Mouse (Mus musculus): ENCODE measurements around the gene Homer1.

The Homer1 gene

GRCm38 (mm10) chr13:93340555-93341278, 41.3 kb downstream of the Homer1 start:
- DNase-seq = no peak

- DNase-seq = no peak
Observed at GRCm38 (mm10) chr13:93342641-93343040, 43.2 kb downstream of the Homer1 start.

GRCm38 (mm10) chr13:93344395-93344794, 45.0 kb downstream of the Homer1 start:
- no peak for DNase-seq

- DNase-seq = no peak
Observed at GRCm38 (mm10) chr13:93345854-93346253, 46.4 kb downstream of the Homer1 start.

- DNase-seq = no peak
Observed at GRCm38 (mm10) chr13:93352030-93352429, 52.6 kb downstream of the Homer1 start.

- no peak for DNase-seq
Observed at GRCm38 (mm10) chr13:93354420-93355278, 55.2 kb downstream of the Homer1 start.

GRCm38 (mm10) chr13:93355279-93355587, 55.8 kb downstream of the Homer1 start:
- DNase-seq = no peak

GRCm38 (mm10) chr13:93358522-93358921, 59.1 kb downstream of the Homer1 start:
- DNase-seq = no peak

GRCm38 (mm10) chr13:93367555-93367954, 68.1 kb downstream of the Homer1 start:
- DNase-seq = no peak

- no peak for DNase-seq
Observed at GRCm38 (mm10) chr13:93368812-93369584, 69.6 kb downstream of the Homer1 start.

- DNase-seq = no peak
Observed at GRCm38 (mm10) chr13:93374457-93374856, 75.0 kb downstream of the Homer1 start.

- DNase-seq = no peak
Observed at GRCm38 (mm10) chr13:93378493-93378892, 79.1 kb downstream of the Homer1 start.

GRCm38 (mm10) chr13:93380399-93381063, 81.1 kb downstream of the Homer1 start:
- no peak for DNase-seq

GRCm38 (mm10) chr13:93381301-93381700, 81.9 kb downstream of the Homer1 start:
- DNase-seq = no peak

- no peak for DNase-seq
Observed at GRCm38 (mm10) chr13:93383092-93383491, 83.7 kb downstream of the Homer1 start.

- DNase-seq = no peak
Observed at GRCm38 (mm10) chr13:93383620-93384019, 84.2 kb downstream of the Homer1 start.

GRCm38 (mm10) chr13:93384481-93384880, 85.0 kb downstream of the Homer1 start:
- no peak for DNase-seq

- no peak for DNase-seq
Observed at GRCm38 (mm10) chr13:93385147-93385546, 85.7 kb downstream of the Homer1 start.

- peak; percentile 39 to 55 for DNase-seq
Observed at GRCm38 (mm10) chr13:93387440-93387839, 88.0 kb downstream of the Homer1 start.

GRCm38 (mm10) chr13:93388594-93389241, 89.3 kb downstream of the Homer1 start:
- DNase-seq = no peak

GRCm38 (mm10) chr13:93389242-93389625, 89.8 kb downstream of the Homer1 start:
- peak in 1 of 2 experiments; percentile 23 for DNase-seq

- peak; percentile 36 to 37 for DNase-seq
Observed at GRCm38 (mm10) chr13:93399710-93400216, 100.3 kb downstream of the Homer1 start.

Data from cerebellum, postnatal 10 days (tissue).